Mouse (Mus musculus): ENCODE results near the gene Rpl7l1. TPM values are rescaled to one million over a fixed set of nuclear protein-coding genes. Genes with fewer than 3 reads are reported as not detected.

Rpl7l1 gene
- total and polyA plus RNA-seq, 2 experiments from 2014 or later: 39.8 to 72.1 TPM

GRCm38 (mm10) chr17:46725273-46725672 lies 57.2 kb downstream of the Rpl7l1 start:
- Histone ChIP-seq H3K27me3 (ENCODE audit: insufficient read depth, low read length) (no peaks in the 10 kb centered on the region; the same call in 1 of the 2 replicates), H3K27ac (no peak overlapping the region), H3K36me3 (ENCODE audit: insufficient read depth, low read length) (no peaks in the 10 kb centered on the region; the same call in 1 of the 2 replicates), H3K4me2 (ENCODE audit: low read depth, low read length) (no peak overlapping the region), H3K9me3 (ENCODE audit: low read length) (no peaks in the 10 kb centered on the region), H3K4me3 (ENCODE audit: low read length) (no peak overlapping the region), H3K9ac (replicated peaks; ENCODE audit: low read length) (no peak overlapping the region), H3K4me1 (ENCODE audit: insufficient read depth, low read length) (no peaks in the 10 kb centered on the region)
- 43% methylated on average over 9 of the region's 9 CpGs for WGBS
- ATAC-seq: peak; percentile 54
- TF ChIP-seq CTCF (IDR thresholded peaks at IDR 0.05; ENCODE audit: low read depth): peak; percentile 65
- peak; percentile 67 for DNase-seq (ENCODE audit: low spot score)

GRCm38 (mm10) chr17:46724477-46725084 lies 57.9 kb downstream of the Rpl7l1 start:
- Histone ChIP-seq H3K4me3 (ENCODE audit: low read length) (no peak overlapping the region), H3K27ac (no peak overlapping the region), H3K9ac (replicated peaks; ENCODE audit: low read length) (no peak overlapping the region), H3K36me3 (ENCODE audit: insufficient read depth, low read length) (no peaks in the 10 kb centered on the region; the same call in 1 of the 2 replicates), H3K9me3 (ENCODE audit: low read length) (no peaks in the 10 kb centered on the region), H3K4me1 (ENCODE audit: insufficient read depth, low read length) (no peaks in the 10 kb centered on the region), H3K4me2 (ENCODE audit: low read depth, low read length) (no peak overlapping the region), H3K27me3 (ENCODE audit: insufficient read depth, low read length) (no peaks in the 10 kb centered on the region; the same call in 1 of the 2 replicates)
- no peak for TF ChIP-seq CTCF (IDR thresholded peaks at IDR 0.05; ENCODE audit: low read depth)
- DNase-seq (ENCODE audit: low spot score) (no peak), ATAC-seq (no peak)
- WGBS: 81% methylated on average over 20 of the region's 20 CpGs

Other genes starting within 250 kb of the Rpl7l1 start
- gene Cul9, start 236.3 kb downstream of the Rpl7l1 start, total RNA-seq (2014; rRNA removed): 55.3 and 58.2 TPM in 2 replicates
- 12.2 and 14.4 TPM in 2 replicates for gene Cul9, start 236.3 kb downstream of the Rpl7l1 start, polyA plus RNA-seq (2015; fragmentation: Nextera tagmentation; extraction: Ambion mirVana)
- gene Srf, start 226.5 kb downstream of the Rpl7l1 start, total RNA-seq (2014; rRNA removed): 67.0 and 67.3 TPM in 2 replicates
- gene Srf, start 226.5 kb downstream of the Rpl7l1 start, polyA plus RNA-seq (2015; fragmentation: Nextera tagmentation; extraction: Ambion mirVana): 3.0 and 3.8 TPM in 2 replicates
- gene Ptk7, start 153.2 kb downstream of the Rpl7l1 start, total RNA-seq (2014; rRNA removed): 77.6 and 79.3 TPM in 2 replicates
- gene Ptk7, start 153.2 kb downstream of the Rpl7l1 start, polyA plus RNA-seq (2015; fragmentation: Nextera tagmentation; extraction: Ambion mirVana): 24.5 and 25.1 TPM in 2 replicates
- gene Klc4, start 136.7 kb downstream of the Rpl7l1 start, total RNA-seq (2014; rRNA removed): 25.1 and 32.1 TPM in 2 replicates
- gene Klc4, start 136.7 kb downstream of the Rpl7l1 start, polyA plus RNA-seq (2015; fragmentation: Nextera tagmentation; extraction: Ambion mirVana): 23.0 and 24.0 TPM in 2 replicates
- gene Mrpl2, start 136.4 kb downstream of the Rpl7l1 start, total RNA-seq (2014; rRNA removed): 55.4 and 67.2 TPM in 2 replicates
- gene Mrpl2, start 136.4 kb downstream of the Rpl7l1 start, polyA plus RNA-seq (2015; fragmentation: Nextera tagmentation; extraction: Ambion mirVana): 90.2 and 95.5 TPM in 2 replicates
- 92.2 and 108 TPM in 2 replicates for gene Cul7, start 132.3 kb downstream of the Rpl7l1 start, total RNA-seq (2014; rRNA removed)
- gene Cul7, start 132.3 kb downstream of the Rpl7l1 start, polyA plus RNA-seq (2015; fragmentation: Nextera tagmentation; extraction: Ambion mirVana): 24.9 and 26.8 TPM in 2 replicates
- 26.6 and 32.7 TPM in 2 replicates for gene Rrp36, start 108.3 kb downstream of the Rpl7l1 start, total RNA-seq (2014; rRNA removed)
- 56.5 and 59.1 TPM in 2 replicates for gene Rrp36, start 108.3 kb downstream of the Rpl7l1 start, polyA plus RNA-seq (2015; fragmentation: Nextera tagmentation; extraction: Ambion mirVana)
- gene Mea1, start 103.9 kb downstream of the Rpl7l1 start, total RNA-seq (2014; rRNA removed): 135 and 146 TPM in 2 replicates
- 312 and 325 TPM in 2 replicates for gene Mea1, start 103.9 kb downstream of the Rpl7l1 start, polyA plus RNA-seq (2015; fragmentation: Nextera tagmentation; extraction: Ambion mirVana)
- 91.5 and 98.3 TPM in 2 replicates for gene Klhdc3, start 101.8 kb downstream of the Rpl7l1 start, total RNA-seq (2014; rRNA removed)
- 172 and 179 TPM in 2 replicates for gene Klhdc3, start 101.8 kb downstream of the Rpl7l1 start, polyA plus RNA-seq (2015; fragmentation: Nextera tagmentation; extraction: Ambion mirVana)
- gene Ppp2r5d, start 77.6 kb downstream of the Rpl7l1 start, total RNA-seq (2014; rRNA removed): 103 and 129 TPM in 2 replicates
- 79.4 and 89.6 TPM in 2 replicates for gene Ppp2r5d, start 77.6 kb downstream of the Rpl7l1 start, polyA plus RNA-seq (2015; fragmentation: Nextera tagmentation; extraction: Ambion mirVana)
- 41.7 and 51.5 TPM in 2 replicates for gene Pex6, start 71.2 kb downstream of the Rpl7l1 start, total RNA-seq (2014; rRNA removed)
- 18.1 and 18.8 TPM in 2 replicates for gene Pex6, start 71.2 kb downstream of the Rpl7l1 start, polyA plus RNA-seq (2015; fragmentation: Nextera tagmentation; extraction: Ambion mirVana)
- gene Gnmt, start 53.5 kb downstream of the Rpl7l1 start, total RNA-seq (2014; rRNA removed): 0.25 and 1.2 TPM in 2 replicates
- gene Gnmt, start 53.5 kb downstream of the Rpl7l1 start, polyA plus RNA-seq (2015; fragmentation: Nextera tagmentation; extraction: Ambion mirVana): 5.6 and 6.4 TPM in 2 replicates
- gene Cnpy3, start 30.5 kb downstream of the Rpl7l1 start, total RNA-seq (2014; rRNA removed): 79.1 and 88.9 TPM in 2 replicates
- 70.9 and 72.4 TPM in 2 replicates for gene Cnpy3, start 30.5 kb downstream of the Rpl7l1 start, polyA plus RNA-seq (2015; fragmentation: Nextera tagmentation; extraction: Ambion mirVana)
- not detected in 2 replicates for gene Ptcra, start 19.0 kb downstream of the Rpl7l1 start, total RNA-seq (2014; rRNA removed)
- gene Ptcra, start 19.0 kb downstream of the Rpl7l1 start, polyA plus RNA-seq (2015; fragmentation: Nextera tagmentation; extraction: Ambion mirVana): 0.11 and 0.42 TPM in 2 replicates
- 44.9 and 46.4 TPM in 2 replicates for gene 2310039H08Rik, start 10.0 kb downstream of the Rpl7l1 start, total RNA-seq (2014; rRNA removed)
- gene 2310039H08Rik, start 10.0 kb downstream of the Rpl7l1 start, polyA plus RNA-seq (2015; fragmentation: Nextera tagmentation; extraction: Ambion mirVana): 64.7 TPM in 2 replicates
- gene Bicral, start 75.8 kb upstream of the Rpl7l1 start, total RNA-seq (2014; rRNA removed): 22.9 and 23.1 TPM in 2 replicates
- 5.1 and 5.2 TPM in 2 replicates for gene Bicral, start 75.8 kb upstream of the Rpl7l1 start, polyA plus RNA-seq (2015; fragmentation: Nextera tagmentation; extraction: Ambion mirVana)
- 41.8 and 61.5 TPM in 2 replicates for gene Tbcc, start 108.0 kb upstream of the Rpl7l1 start, total RNA-seq (2014; rRNA removed)
- 50.7 and 54.5 TPM in 2 replicates for gene Tbcc, start 108.0 kb upstream of the Rpl7l1 start, polyA plus RNA-seq (2015; fragmentation: Nextera tagmentation; extraction: Ambion mirVana)
- not detected in 2 replicates for gene Prph2, start 127.8 kb upstream of the Rpl7l1 start, total RNA-seq (2014; rRNA removed)
- gene Prph2, start 127.8 kb upstream of the Rpl7l1 start, polyA plus RNA-seq (2015; fragmentation: Nextera tagmentation; extraction: Ambion mirVana): 0.05 TPM in 1 of 2 replicates, not detected in the other
- 20.8 and 33.0 TPM in 2 replicates for gene Ubr2, start 227.9 kb upstream of the Rpl7l1 start, total RNA-seq (2014; rRNA removed)
- gene Ubr2, start 227.9 kb upstream of the Rpl7l1 start, polyA plus RNA-seq (2015; fragmentation: Nextera tagmentation; extraction: Ambion mirVana): 8.5 and 8.7 TPM in 2 replicates